Mouse (Mus musculus) kidney, postnatal 14 days (tissue): ENCODE results near the gene N4bp2l2.
A peak's percentile ranks its signal among the peaks of the same experiment; 100 is the strongest.

Experiments
- DNase-seq: peaks from one replicate; pipeline ENCODE4 v3.0.0; 2022; ENCODE audit warnings: mixed read lengths

The N4bp2l2 gene

GRCm38 (mm10) chr5:150595366-150596016 is 70.5 kb downstream of the N4bp2l2 start:
- no peak for DNase-seq

GRCm38 (mm10) chr5:150594649-150595339 is 71.2 kb downstream of the N4bp2l2 start:
- no peak for DNase-seq

DNA sequence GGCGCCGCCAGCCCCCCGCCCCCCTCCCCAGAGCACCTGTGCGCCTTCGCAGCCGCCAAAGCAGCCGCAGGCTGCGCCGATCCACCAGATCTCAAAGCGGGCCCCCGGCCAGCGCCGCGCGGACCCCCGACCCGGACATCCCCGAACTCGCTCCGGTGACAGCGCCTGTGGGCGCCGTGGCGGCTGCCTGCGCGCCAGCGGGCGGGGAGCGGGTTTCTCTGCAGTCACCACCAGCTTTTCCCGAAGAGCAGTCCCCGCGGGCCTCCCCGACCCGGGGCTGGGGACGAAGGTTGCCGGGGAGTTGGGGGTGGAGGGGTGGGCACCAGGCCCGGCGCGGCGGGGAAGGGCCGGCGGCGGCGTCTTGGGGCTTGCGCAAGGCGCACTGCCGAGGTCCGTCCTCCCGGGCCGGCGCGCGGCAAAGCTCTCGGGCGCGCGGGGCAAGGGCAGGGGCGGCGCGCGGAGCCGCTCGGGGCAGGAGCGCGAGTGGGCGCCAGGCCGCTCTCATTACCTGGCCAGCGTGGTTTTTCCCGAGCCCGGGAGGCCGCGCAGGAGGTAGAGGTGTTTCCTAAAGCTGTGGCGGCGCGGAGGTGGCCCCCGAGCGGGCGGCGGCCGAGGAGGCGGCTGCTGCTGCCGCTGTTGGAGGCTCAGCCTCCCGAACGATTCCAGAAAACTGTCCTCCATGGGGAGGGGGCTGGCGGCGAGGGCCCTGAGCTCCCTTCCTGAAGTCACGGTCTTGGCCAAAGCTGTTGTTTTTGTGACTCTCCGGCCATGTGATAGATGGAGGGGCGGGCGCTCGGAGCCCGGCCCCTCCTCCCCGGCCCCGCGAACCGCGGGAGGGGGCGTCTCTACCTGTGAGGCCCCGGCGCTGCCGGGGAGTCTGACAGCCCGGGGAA is 72.0 kb downstream of the N4bp2l2 start:
- DNase-seq = peak; percentile 62

DNA sequence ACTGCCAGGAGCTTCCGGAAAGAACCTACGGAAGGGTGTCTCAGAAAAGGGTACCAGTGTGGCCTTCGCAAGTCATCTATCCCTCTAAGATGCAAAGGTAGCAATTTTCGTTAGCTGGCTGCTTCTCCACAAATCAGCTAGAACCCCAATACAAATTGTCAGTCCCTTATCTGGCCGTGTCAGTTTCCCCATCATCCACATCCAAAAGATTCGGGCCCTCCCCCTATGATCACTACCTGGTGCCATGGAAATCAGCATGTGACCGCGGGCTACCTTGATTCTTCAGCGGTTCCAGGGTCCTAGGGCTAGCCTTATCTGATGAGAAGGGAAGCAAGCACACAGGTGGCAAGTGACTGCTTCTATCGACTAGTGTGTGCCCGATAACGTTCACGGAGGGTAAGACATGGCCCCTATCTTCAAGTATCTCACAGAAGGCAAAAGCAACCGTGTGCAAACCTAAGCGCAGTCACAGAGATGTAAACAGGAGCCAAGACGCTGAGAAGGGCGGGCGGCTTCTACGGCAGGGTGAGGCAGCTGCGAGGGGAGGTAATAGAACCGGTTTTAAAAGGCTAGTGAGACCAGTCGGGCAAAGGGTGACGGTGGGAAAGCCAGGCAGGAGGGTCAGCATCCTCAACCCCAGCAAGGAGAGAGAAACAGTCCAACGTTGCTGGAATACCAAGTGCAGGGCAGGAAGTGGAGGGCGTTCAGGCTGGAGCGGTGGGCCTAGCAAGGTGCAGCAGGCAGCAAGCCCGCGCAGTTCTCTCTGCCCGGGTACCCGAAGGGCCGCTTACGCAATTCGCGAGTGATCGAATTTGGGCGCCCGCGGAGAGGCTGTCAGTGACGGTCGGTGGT is 72.9 kb downstream of the N4bp2l2 start:
- peak; percentile 25 for DNase-seq

GRCm38 (mm10) chr5:150592186-150592903 is 73.6 kb downstream of the N4bp2l2 start:
- no peak for DNase-seq

DNA sequence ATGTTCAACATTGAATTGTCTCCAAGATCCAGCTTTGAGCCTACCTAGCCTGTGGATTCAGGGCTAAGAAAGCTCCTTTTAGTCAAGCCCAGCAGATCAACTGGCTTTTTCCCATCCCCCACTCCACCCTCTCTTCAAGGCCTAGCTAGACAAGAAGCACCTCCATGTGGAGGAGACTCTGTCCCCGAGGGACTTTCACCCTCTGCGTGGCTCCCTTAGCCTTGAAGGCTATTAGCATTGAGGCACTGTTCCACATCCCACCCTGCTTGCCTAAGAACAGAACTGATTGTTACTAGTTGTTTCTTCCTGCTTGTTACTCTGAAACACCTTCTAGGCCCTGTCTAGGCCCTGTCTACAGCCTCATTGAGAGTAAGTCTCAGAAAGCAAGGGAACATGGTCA is 76.0 kb downstream of the N4bp2l2 start:
- no peak for DNase-seq

DNA sequence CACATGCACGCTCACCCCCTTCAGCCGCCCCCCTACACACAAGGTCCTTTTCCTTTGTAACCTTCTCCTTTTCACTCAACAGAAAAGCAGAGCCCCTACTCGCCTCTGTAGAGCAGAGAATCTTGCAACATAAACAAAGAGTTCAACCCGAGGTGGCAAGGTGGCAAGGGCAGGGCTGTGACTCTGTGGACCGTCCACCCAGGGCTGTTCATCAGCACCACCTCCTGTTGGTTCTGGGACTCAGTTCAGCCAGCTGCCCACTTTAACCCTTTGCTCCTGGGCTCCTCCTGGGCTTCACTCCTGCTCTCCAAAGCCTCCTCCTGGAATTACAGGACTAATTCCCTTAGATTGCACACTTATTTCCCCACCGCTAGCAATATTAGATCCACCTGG is 81.7 kb downstream of the N4bp2l2 start:
- DNase-seq = no peak

GRCm38 (mm10) chr5:150583622-150584336 is 82.2 kb downstream of the N4bp2l2 start:
- DNase-seq = peak; percentile 5

DNA sequence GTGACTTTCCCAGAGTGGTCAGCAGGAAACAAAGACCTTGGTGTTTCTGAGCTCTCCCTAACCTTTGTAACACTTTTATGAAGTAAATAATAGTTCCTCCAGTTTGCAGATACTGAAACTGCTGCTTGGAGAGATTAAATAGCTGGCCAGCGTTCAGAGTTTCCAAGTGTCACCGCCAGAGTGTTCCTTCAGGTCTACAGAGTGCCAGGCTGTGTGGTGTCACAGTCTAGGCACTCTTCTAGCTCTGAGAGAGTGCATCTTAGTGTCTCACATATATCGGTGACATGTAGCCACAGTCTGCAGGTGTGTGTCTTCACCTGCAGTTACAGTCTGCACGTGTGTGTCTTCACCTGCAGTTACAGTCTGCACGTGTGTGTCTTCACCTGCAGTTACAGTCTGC is 82.8 kb downstream of the N4bp2l2 start:
- no peak for DNase-seq

GRCm38 (mm10) chr5:150581180-150581579 is 84.8 kb downstream of the N4bp2l2 start:
- no peak for DNase-seq

GRCm38 (mm10) chr5:150578613-150579171 is 87.3 kb downstream of the N4bp2l2 start:
- DNase-seq = peak; percentile 14

GRCm38 (mm10) chr5:150576832-150577231 is 89.2 kb downstream of the N4bp2l2 start:
- DNase-seq = no peak

GRCm38 (mm10) chr5:150574885-150575284 is 91.1 kb downstream of the N4bp2l2 start:
- DNase-seq = no peak

GRCm38 (mm10) chr5:150574403-150574802 is 91.6 kb downstream of the N4bp2l2 start:
- DNase-seq = no peak

- DNase-seq = peak; percentile 48
Measured at GRCm38 (mm10) chr5:150570496-150571219, 95.3 kb downstream of the N4bp2l2 start.

GRCm38 (mm10) chr5:150566971-150567370 is 99.0 kb downstream of the N4bp2l2 start:
- DNase-seq = no peak

- DNase-seq = no peak
Measured at GRCm38 (mm10) chr5:150566226-150566625, 99.8 kb downstream of the N4bp2l2 start.

DNA sequence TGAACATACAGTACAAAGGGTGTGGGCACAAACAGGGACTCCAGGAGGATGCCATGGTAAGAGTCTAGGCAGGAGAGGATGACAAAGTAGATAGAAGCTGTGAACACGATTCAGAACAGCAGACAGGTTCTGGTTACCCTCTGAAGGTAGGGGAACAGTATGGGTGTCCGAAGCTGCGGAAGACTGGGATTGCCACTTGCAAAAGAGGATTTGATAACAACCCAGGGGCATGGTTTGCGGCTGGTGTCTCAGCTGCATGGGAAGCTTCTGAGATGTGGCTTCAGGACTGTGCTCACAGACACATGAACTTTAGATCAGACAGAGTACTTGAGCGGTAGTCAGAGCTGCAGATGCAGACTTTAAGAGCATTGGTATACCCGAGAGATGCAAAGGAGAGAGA is 101.6 kb downstream of the N4bp2l2 start:
- no peak for DNase-seq

GRCm38 (mm10) chr5:150561783-150562182 is 104.2 kb downstream of the N4bp2l2 start:
- no peak for DNase-seq

- no peak for DNase-seq
Measured at GRCm38 (mm10) chr5:150561376-150561775, 104.6 kb downstream of the N4bp2l2 start.
